Mouse (Mus musculus) ES-E14 (cell line): ENCODE data around the gene Atp5c1.

Experiments used
- CHD2 ChIP-seq: IDR thresholded peaks from 2 replicates; pipeline ENCODE4 v1.6.1; 2014; ENCODE audit warnings: mild to moderate bottlenecking, low read depth, low read length, inconsistent platforms
- HCFC1 ChIP-seq: IDR thresholded peaks from 2 replicates; pipeline ENCODE4 v1.6.1; 2012; ENCODE audit warnings: low read length, inconsistent platforms, borderline replicate concordance; ENCODE audit not compliant: insufficient read depth
- MAFK ChIP-seq: IDR thresholded peaks from 2 replicates; pipeline ENCODE4 v1.6.1; 2014; ENCODE audit warnings: mild to moderate bottlenecking, low read depth, low read length, inconsistent platforms; ENCODE audit not compliant: insufficient read depth
- ZC3H11A ChIP-seq: IDR thresholded peaks from 2 replicates; pipeline ENCODE4 v1.6.1; 2012; ENCODE audit warnings: low read depth, mild to moderate bottlenecking, inconsistent platforms, low read length, borderline replicate concordance
- ZNF384 ChIP-seq: IDR thresholded peaks from 2 replicates; pipeline ENCODE4 v1.6.1; 2012; ENCODE audit warnings: low read depth, low read length, inconsistent platforms

DNA sequence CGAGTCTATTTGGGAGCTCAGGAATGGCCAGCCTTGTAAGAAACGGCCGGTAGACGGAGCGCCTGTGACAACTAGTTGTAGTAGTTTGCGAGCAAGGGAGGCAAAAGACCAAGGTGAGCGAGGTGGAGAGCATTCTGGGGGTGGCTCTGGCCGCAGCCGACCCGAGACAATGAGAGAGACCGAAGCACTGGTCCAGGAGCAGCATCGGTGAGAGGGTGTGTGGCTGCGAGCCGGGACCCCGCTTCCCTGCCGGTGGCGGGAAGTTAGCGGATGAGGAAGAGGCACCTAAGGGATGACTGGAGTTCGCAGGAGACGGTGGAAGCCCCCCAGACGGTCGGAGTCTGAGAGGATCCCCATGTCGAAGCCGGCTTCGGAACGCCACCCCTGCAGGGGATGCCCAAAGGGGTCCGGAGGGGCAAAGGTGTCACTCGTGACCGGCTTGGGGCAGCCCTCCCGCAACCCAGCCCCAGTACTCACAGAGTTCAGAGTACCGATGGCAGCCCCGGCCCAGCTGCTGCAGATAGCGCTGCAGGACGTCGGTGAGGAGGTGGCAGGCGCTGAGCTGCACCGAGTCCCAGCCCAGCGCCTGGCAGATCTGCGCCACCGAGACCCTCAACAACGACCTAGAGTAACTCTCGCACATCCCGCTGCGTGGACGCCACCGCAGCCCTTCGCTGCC, 32.4 kb downstream of the Atp5c1 start:
- TF ChIP-seq HCFC1 (no peak), CHD2 (no peak), MAFK (no peak), ZNF384 (no peak), ZC3H11A (no peak)
